Mouse (Mus musculus) frontal cortex, postnatal 25 days (tissue): ENCODE measurements around the gene Defb6.

ENCODE experiments used
- DNase-seq, 2 experiments: peaks; one replicate each; pipeline ENCODE4 v3.0.0; 2022; ENCODE audit warnings: low spot score in 2 of 2

The Defb6 gene

GRCm38 (mm10) chr8:19225161-19225560, at the start of gene Defb6:
Defb6 (plus strand) TSS chr8:19225478.
- DNase-seq: no peak

- no peak for DNase-seq
These were observed 12.8 kb downstream of the Defb6 start for GRCm38 (mm10) chr8:19238101-19238500.

- no peak for DNase-seq
These were observed 14.3 kb downstream of the Defb6 start, which contains the start of gene Defb46 for GRCm38 (mm10) chr8:19239616-19240015. Defb46 (plus strand) TSS chr8:19239916.

GRCm38 (mm10) chr8:19247280-19247679, 22.0 kb downstream of the Defb6 start, which contains the start of gene Defb5:
Defb5 (plus strand) TSS chr8:19247580.
- DNase-seq: no peak

- DNase-seq: no peak
These were observed 32.9 kb downstream of the Defb6 start for GRCm38 (mm10) chr8:19258136-19258535.

GRCm38 (mm10) chr8:19259667-19260066, 34.4 kb downstream of the Defb6 start:
- DNase-seq: no peak
